Comparison of ENCODE assay signal across 18 mouse cellular contexts in the genomic region with DNA sequence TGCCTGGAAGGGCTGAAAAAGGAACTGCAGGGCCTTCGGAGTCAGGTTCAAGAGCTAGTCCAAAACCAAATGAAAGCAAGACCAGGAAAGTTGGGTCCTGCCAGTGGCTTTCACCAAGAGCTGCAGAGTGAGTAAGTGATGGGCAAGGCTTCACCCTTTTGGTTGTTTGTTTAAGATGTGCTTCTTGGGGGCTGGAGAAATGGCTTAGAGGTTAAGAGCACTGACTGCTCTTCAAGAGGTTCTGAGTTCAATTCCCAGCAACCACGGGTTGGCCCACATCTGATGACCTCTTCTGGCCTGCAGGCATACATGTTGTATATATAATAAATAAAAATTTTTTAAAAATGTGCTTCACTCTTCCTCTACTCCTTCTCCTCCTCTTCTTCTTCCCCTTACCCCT.
"Had no signal": no experiment of that assay in that cellular context is flagged by ENCODE, and none has a peak within 500 bp of the region (broad histone marks: within the 10 kb centered on the region; RNA-seq: fewer than 3 reads in every experiment).

No protein-coding gene starts in this region.

- H3K4me3 ChIP-seq: midbrain, embryonic 13.5 days; midbrain, embryonic 15.5 days; neural tube, embryonic 13.5 days; neural tube, embryonic 15.5 days had no signal

- H3K9me3 ChIP-seq: liver, embryonic 15.5 days; midbrain, embryonic 10.5 days; midbrain, embryonic 13.5 days; midbrain, embryonic 15.5 days; neural tube, embryonic 13.5 days; neural tube, embryonic 15.5 days had no signal

- DNase-seq: lung, adult 18-20 months; lung, embryonic 14.5 days; lung, postnatal 10 days; lung, postnatal 4 days; retina, postnatal 1 day; right cerebral cortex, adult 18-20 months; right cerebral cortex, postnatal 25 days; right cerebral cortex, postnatal 4 days; spleen, adult 18-20 months; thymus, adult 18-20 months; thymus, postnatal 14 days; thymus, postnatal 36 days had no signal

- H3K27ac ChIP-seq: liver, embryonic 15.5 days; midbrain, embryonic 10.5 days; midbrain, embryonic 13.5 days; midbrain, embryonic 15.5 days; neural tube, embryonic 13.5 days; neural tube, embryonic 15.5 days had no signal

- H3K27me3 ChIP-seq: liver, embryonic 15.5 days; midbrain, embryonic 13.5 days; midbrain, embryonic 15.5 days; neural tube, embryonic 13.5 days; neural tube, embryonic 15.5 days had no signal

- H3K36me3 ChIP-seq: midbrain, embryonic 15.5 days; neural tube, embryonic 15.5 days had no signal

- H3K4me2 ChIP-seq: midbrain, embryonic 15.5 days; neural tube, embryonic 13.5 days; neural tube, embryonic 15.5 days had no signal

- ATAC-seq: midbrain, embryonic 13.5 days; midbrain, embryonic 15.5 days had no signal

- H3K9ac ChIP-seq: midbrain, embryonic 13.5 days; midbrain, embryonic 15.5 days; neural tube, embryonic 13.5 days; neural tube, embryonic 15.5 days had no signal
